Mouse (Mus musculus) c-Kit-positive CD71-positive TER-119-positive erythroid progenitor cells, embryonic 14.5 days (primary cell): Measurements from ENCODE around the gene Smndc1.
"Not testable (repeated sequence)": the region's sequence is repeated elsewhere in the genome, so short reads cannot be mapped to it uniquely, and the experiment has no call there.

Source experiments
- DNase-seq: peaks from one replicate; pipeline ENCODE4 v3.0.0-alpha.2; 2013; ENCODE audit warnings: low spot score

The Smndc1 gene

DNA sequence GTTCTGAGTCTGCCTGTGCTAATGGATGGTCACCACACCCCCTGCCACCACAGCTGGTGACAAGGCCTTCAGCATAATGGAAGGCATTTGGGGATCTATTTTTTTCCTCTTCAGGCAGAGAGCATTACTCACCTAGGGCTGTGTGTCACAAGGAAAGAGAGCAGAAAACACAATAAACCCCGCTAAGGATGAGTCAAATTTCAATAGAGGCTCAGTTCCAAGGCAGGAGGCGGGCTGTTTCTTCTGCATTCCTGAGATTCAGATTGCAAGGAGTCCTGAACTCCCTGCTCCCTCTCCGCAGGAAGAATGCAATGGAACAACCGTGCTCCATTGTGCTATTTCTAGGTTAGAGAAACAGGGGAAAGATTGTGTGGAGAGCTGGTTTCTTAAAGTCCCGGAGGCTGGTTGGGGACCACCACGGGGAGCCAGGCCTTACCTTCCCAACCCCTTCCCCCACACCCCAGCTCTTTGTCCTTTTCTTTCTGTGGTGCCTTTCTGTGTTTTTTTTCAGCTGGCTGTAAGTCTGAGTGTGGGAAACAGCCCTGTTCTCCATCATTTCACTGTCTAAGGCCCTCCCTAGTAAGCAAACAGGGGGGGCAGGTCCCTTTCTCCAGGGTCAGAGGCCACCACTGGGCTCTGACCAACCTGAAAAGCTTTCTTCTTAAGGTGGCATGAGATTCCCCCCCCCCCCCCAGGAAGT is 21.9 kb upstream of the Smndc1 start:
- DNase-seq: no peak

DNA sequence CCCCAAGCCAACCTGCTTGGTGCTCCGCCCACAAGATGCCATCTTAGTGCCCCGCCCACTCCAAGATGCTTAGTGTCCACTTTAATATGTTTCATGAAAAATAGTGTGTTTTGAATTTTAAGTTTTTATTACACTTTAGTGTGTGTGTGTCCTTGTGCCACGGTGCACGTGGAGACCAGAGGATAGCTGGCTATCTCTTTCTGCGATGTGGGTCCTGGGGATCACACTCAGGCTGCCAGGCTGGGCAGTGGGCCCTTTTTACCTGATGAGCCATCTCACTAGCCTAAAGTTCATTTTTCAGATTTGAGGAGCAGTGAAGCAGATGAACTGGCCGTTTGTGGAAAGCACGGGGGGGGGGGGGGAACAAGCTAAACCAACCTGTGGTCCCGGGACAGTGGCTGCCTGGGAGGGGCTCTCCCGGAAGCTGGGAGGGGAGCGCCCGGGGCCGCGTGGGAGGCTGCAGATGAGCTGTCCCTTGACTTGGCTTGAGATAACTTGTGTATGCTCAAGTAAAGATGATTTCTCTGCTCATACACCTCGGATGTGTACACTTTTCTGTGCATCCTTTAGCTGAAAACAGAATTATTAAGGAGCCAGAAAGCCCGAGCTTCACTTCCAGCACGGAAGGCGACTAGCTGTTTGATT is 19.4 kb upstream of the Smndc1 start:
- no peak for DNase-seq

DNA sequence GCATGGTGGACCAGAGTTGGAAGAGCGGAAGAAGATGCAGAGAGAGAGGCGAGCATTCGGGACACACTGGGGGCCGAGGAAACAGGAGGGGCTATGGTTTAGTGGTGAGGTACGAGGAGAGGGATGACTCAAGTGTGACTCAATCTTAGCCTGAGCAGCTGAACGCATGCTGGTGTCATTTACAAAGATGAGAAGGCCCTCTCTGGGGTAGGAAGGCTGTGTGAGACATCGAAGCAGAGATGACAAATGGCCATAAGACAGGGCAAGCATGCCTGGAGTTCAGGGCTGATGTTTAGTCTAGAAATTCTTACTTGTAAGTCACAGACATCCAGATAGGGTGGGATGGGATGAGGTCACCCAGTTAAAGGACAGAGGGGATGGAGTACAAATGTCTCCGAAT is 18.0 kb upstream of the Smndc1 start:
- DNase-seq: no peak

DNA sequence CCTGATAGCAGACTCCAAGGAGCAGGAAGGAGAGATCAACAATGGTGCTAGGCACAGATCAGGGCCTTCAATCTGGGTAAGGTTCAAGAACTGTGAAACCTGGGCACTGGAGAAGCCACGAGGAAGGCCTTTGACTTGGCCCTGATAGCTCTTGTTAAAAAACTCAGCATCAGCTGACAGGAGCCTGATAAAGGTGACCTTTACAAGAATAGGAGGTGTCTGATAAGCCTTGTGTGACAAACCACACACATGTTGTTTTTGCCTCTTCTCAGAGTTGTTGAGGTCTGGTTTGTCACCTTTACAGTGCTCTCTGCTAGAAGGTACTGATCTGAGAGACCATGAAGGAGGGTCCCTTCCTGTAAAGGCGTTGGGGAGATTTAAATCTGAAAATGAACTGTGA is 17.0 kb upstream of the Smndc1 start:
- DNase-seq: no peak

DNA sequence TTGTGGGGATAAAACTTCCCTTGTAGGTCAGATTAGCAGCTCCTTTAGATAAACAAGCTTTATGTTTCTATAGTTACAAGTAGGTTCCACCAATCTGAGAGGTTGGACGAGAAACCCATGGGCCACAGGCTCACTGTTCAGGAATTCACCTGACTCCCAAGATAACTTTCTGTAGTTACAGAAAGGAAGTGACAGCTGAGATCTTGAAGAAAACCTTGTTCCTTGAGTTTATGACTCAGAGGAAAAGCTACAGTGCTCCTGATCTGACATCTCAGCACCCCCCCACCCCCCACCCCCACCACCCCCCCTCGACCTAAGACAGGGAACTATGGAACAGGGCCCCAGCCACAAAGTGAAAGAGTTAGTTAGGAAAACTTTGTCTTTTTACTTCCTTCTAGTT is 15.4 kb upstream of the Smndc1 start:
- DNase-seq: no peak

DNA sequence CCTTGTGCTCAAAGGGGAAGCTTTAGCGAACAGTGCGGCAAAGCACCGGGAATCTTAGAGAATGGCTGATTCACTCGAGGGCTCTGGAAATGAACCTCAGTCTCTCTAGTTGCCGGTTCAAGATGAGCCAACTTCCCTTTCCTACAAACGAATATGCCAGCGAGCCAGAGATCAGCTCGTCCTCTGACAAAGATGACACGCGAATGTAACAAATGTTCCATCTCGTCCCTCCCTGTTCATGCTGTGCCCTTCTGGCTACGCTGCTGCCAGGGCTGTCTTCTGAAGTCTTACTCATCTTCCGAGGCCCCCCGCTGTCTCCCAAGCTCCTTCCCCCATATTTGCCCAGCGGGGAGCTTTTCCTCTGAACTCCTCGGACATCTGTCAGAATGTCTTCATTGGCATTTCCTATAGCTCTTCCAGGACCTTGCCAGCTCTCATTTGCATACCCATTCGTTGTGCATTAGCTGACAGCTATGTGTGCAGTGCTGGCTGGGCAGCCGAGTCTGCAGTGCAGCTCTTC is 14.5 kb upstream of the Smndc1 start:
- no peak for DNase-seq

DNA sequence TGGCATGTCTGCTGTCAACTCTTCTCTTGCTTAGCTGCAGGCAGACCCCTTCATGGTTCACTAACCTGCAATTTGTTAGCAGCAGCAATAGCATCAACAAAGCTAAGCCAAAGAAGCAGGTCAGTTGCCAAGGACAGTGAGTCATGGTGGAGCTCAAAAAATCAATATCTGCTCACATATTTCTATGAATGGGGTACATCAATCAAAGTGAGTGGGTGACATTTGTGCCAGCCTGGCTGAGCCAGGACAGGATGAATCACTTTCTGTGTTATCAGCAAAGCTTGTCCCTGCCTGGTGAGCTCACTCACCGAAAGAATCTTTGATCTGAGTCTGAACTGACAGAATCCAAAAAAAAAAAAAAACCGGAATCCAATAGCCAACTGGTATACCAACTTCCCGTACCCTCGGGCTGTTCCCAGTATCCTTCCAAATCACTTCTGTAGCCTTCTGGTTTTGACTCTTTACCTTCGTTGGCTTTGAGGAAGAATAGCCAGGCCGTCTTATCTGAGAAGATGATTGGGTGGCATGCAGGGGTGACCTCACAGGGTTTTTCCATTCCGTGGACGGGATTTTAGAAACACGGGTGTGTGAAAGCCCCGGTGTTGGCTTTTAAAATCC is 13.9 kb upstream of the Smndc1 start:
- DNase-seq: no peak

DNA sequence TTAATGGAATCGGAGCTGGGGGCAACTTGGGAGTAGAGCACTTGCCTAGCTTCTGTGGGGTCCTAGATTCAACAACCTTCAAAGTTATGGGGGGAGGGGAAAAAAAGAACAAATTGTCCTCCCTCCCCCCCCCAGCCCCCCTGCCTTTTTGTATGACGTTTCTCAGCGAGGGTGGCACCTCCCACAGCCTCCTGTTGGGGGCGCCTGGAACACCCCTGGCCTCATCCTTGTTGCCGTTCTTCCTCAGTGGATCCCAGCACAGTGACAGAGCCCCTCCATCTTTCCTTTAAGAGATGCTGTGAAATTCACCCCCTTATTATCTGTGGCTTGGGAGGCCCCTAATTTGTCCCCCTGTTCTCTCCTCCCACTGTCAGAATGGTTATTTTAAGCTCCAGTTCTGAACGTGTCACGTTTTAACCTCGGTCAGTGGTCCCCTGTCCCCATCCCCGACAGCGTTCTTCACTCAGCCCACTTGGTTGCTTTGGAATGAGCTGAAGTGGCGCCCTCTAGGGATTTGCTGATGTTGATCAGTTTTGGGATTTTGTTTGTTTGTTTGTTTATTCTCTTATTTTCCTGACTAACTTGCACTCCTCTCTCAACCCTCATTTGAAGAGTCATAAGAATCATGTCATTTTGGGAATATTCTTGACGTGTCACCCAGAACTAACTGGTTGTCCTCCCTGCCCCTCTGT is 12.5 kb upstream of the Smndc1 start:
- DNase-seq: no peak

DNA sequence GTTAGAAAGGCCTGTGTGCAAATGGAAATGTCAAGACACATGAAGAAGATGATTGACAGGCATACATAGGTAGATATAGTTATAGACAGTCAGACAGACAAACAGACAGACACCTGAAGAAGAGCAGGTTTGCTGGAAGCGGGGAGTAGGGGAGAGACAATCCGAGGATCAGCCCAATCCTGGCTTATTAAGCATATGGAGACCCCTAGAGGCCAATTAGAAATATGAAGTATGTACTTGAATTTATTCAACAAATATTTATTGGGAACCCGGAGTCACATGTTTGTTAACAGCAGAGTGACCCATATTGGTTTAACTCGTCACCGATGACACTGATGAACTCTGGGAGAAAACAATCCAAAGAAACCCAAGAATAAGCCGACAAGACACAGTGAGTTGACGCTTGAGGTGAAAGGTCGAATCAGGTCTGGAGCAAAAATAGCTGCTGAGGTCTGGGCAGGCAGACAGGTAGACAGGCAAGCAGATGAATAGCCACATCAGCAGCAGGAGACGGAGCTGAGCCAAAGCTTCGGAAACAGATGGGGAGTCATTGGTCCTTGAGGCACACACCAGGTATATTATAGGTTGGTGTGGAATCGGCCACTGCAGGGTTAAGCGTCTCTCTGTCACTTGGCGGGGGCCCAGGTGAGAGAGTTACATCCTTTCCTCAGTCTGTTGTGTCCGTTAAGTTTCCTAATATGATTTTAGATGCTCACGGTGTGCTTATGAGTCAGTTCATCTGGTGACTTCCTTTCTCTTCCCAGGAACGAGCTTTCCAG is 10.1 kb upstream of the Smndc1 start:
- DNase-seq: no peak

DNA sequence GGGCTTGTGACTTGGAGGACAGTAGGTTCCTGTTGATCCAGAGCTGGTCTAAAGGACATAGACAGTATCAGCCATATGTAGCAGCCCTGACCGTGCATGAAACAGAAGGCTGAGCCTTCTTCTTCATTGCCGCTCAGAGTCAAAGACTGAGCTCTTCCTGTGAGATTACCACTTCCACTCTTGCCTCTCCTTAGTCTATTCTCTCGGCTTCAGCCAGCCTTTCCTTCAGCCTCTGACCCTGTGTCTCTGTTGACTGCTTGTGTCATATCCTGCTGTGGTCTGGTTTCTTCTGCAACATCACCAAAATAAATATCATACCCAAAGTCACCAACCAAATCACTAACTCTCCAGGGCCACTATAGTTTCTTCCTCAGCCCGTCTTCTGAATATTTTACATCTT is 8.8 kb upstream of the Smndc1 start:
- DNase-seq: no peak

DNA sequence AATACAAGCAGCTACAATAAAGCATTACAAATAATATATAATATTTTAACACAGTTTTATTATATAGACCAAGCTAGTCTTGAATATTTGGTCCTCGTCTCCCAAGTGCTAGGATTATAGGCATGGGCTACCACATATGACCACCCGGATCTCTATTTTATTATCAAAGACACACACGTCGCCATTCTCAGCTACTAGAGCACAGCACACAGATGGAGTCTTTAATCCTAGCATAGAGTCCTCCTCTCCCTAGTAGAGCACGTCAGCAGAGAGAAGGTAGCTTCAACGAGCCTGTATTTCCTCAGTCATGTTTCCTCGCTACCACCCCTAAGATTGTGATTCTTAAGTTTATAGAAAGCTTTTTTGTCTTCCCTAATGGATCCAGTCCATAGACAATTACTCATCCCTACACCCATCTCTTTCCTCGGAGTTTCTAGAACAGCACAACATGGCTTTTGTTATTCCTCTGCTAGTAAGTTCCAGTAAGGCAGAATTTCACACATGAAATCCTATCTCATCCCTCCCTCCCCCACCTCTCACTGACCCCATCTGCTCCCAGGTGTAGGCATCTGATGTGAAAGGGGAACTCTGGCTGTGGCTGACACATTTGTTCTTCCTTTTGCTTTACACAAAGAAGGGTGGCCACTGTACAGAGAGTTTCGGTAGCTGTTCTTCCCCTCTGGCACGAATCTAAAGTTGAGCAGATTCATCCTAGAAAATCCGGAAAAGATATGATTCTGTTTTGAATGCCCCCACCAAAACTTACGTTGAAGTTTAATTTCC is 7.3 kb upstream of the Smndc1 start:
- DNase-seq: no peak

DNA sequence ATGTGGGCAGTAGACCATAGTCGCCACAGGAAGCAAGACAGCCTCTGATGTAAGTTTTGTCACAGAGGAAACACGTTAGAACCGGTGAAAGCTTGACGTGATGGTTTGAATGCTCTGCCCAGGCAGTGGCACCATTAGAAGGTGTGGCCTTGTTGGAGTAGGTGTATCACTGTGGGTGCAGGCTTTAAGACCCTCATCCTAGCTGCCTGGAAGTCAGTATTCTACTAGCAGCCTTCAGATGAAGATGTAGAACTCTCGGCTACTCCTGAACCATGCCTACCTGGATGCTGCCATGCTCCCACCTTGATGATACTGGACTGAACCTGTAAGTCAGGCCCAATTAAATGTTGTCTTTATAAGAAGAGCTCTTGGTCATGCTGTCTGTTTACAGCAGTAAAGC is 5.4 kb upstream of the Smndc1 start:
- DNase-seq: not testable (repeated sequence)

DNA sequence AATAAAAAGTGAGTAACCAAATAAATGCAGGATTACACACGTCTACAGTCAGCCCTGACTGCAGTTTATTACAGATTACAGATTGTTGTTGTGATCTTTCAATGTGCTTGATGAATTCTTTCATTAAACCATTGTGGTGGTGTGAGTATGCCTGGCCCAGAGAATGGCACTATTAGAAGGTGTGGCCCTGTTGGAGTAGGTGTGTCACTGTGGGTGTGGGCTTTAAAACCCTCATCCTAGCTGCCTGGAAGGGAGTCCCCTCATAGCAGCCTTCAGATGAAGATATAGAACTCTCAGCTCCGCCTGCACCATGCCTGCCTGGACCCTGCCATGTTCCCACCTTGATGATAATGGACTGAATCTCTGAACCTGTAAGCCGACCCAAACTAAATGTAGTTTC is 4.6 kb upstream of the Smndc1 start:
- DNase-seq: not testable (repeated sequence)

DNA sequence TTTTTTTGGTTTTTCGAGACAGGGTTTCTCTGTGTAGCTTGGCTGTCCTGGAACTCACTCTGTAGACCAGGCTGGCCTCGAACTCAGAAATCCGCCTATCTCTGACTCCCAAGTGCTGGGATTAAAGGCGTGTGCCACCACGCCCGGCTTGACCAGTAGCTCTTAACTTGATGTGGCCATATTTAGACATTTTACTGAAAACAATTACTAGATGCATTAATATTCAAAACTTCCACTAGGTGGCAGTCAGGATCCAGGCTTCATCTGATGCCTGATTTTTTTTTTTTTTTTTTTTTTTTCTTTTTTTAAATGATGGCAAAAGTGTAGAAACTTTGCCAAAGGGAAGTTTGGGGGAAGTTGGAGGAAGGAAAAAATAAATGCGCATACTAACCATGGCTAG is 4.2 kb upstream of the Smndc1 start:
- peak; percentile 67 for DNase-seq

DNA sequence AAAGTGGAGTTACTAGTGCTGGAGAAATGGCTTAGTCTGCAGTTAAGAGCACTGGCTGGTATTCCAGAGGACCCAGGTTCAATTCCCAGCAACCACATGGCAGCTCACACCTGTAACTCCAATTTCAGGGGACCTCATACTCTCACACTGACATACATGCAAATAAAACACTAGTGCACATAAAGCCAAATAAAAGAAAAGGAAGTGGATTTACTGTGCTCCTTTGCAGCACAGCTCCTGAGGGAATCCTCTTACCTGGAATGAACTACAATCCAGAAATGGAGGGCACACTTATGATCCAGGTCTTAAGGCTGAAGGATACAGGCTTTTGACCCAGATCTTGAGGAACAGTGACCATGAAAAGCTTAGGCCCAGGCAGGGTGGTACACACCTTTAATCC is 3.3 kb upstream of the Smndc1 start:
- DNase-seq: no peak

DNA sequence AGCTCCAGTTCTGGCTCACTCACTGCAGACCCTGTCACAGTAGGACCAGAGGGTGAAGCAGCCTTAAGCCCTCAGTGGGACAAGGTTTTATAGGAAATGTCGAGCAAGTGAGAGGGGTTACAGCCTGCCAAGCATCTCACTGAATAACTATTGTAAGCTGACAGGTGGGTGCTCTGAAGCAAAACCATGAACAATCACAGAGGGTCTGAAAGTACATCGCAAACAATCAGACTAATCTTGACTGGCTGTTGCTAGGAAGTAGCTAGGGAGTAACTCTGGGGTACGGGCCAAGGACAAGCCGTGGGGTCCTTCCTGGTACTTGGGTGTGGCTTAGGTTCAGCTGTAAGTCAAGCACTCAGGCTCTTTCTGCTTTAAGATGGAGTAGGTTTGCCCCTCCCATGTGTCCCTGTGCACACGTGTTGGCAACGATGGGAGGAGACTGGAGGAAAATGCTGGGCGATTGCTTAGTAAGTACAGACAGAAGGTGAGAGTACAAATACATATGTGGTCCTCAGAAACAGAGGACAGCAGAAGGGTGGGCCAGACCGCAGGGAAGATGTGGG is 2.5 kb upstream of the Smndc1 start:
- DNase-seq: no peak

DNA sequence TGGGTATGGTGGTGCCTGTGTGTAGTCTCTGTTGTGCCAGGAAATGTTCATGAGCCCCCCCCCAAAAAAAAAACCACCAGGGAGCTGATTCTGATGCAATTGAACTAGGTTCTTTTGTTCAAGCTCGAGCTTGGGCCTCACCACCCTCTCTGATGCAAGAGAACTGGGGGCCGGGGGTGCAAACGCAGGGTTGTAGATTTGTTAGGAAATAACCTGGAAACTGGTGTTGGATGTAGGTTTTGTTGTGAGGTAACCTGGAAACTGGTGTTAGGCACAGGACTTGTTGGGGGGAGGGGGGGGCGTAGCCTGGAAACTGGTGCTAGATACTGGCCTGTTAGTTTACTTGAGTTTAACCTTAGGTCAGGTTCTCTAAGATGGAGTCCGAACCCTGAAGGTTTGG is 1.4 kb upstream of the Smndc1 start:
- DNase-seq: no peak

DNA sequence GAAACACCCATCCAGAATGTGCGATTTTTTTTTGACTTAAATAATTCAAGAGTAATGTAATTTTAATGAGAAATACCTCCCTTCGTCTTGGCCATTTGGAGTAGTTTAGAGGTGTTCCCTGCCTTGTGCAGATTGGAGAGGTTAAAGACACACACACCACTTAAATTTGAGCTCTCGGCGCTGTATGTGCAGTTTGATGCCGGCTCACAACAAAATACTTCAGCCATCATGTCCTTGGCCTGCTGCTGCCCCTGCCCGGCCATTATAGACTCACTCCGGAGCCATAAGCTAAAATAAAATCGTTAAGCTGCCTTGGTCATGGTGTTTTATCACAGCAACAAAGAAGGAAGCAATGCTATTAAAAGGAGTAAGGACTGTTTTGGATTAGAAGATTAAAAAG is 1.0 kb upstream of the Smndc1 start:
- DNase-seq: peak; percentile 33

DNA sequence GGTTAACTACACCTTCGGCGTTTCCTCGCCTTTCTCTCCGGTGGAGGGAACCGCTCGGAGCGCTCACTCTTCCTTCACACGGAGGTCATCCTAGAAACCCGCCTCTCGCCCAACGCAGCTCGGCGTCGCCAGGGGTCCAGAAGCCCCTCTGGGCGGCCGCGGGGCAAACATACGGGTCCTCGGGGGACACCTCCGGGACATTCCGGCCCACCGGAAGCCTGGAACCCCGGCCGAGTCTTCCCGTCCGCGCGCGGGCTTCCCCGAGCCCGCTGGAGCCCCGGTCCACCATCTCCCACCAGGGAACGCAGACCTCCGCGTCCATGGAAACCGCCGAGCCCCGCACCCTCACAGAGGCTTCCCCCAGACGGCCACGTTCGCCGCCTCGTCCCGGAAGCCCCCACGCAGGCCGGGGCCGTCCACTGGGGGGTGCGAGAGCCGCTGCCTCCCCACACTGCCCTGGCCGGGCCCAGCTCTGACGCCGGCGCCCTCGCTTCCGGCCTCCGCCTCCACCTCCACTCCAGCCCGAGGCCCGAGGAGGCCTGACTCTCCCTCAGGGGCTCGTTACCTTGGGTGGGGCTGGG is 437 bp downstream of the Smndc1 start:
- peak; percentile 27 for DNase-seq

DNA sequence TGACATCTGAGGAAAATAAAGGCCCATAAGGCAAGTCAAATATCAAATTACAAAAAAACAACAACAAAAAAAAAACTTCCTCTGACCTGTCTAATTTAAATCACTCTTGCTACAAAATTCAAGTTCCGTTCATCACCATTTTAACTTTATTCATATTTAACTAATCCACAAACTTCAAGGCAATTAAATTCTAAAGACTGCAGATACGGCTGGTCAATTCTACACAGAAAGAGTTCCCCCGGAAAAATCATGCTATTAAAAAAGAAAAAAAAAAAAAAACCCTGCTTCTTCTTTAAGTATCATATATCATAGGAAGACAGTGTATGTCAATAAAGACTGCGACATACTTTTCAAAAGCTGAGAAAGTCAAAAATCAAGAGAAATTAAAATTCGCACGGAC is 961 bp downstream of the Smndc1 start:
- DNase-seq: no peak

DNA sequence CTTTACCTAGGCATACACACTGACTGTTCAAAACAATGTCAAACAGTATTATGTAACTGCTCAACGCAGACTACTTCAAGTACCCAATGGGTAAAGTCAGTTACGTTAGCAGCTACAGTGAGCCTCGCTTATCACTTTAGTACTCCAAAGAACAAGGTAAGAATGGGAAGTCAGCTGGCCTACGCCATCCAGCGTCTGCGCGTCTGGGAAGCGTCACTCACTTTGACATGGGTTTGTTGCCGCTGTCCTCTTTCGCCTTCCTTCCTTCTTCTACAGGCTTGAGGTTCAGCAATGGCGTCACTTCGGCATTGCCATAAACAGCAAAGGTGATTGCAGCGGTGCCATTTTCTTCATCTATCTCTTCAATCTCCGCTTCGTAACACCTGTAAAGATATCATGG is 7.0 kb downstream of the Smndc1 start:
- no peak for DNase-seq
